Mouse (Mus musculus) adrenal gland, adult 10 weeks (tissue): Measurements from ENCODE around the gene Vti1a. TPM values are rescaled to one million over a fixed set of nuclear protein-coding genes. Genes with fewer than 3 reads are reported as not detected.

ENCODE experiments used
- polyA plus RNA-seq: library from polyadenylated mRNA; stranded (reverse); fragments of 350-450 nt; fragmentation: Illumina TruSeq; extraction: RNeasy Lipid Tissue Mini Kit (QIAGEN cat#74804); gene quantifications from one replicate; pipeline ENCODE4 v1.2.3, GENCODE M21; 2014; ENCODE audit warnings: low read depth, low replicate concordance

Gene Vti1a
- 36.3 TPM for polyA plus RNA-seq

GRCm38 (mm10) chr19:55316109-55316714 lies at the start of gene Vti1a:
Vti1a (plus strand) TSS chr19:55316295.

GRCm38 (mm10) chr19:55315452-55316108 lies 515 bp upstream of the Vti1a start, which contains the start of gene Zdhhc6:
Zdhhc6 (minus strand) TSS chr19:55316032.

Other genes starting within 250 kb of the Vti1a start
- gene Gpam, start 189.1 kb upstream of the Vti1a start, polyA plus RNA-seq = 169 TPM
- not detected for gene Tectb, start 135.6 kb upstream of the Vti1a start, polyA plus RNA-seq
- not detected for gene Gucy2g, start 75.1 kb upstream of the Vti1a start, polyA plus RNA-seq
- gene Acsl5, start 64.4 kb upstream of the Vti1a start, polyA plus RNA-seq = 221 TPM
- 96.5 TPM for gene Zdhhc6, start 263 bp upstream of the Vti1a start, polyA plus RNA-seq